Comparison of ENCODE assay signal across 17 mouse cellular contexts in genomic region chr11:103765556-103766011, GRCm38 (mm10). TPM values are rescaled to one million over a fixed set of nuclear protein-coding genes. Genes with fewer than 3 reads are reported as not detected.
DNase-seq lines count a peak whose midpoint lies in the region; ATAC-seq and TF ChIP-seq lines count a peak whose summit lies in the region.
"Had no signal": no experiment of that assay in that cellular context is flagged by ENCODE, and none has a peak within 500 bp of the region (broad histone marks: within the 10 kb centered on the region; RNA-seq: fewer than 3 reads in every experiment).

No protein-coding gene starts in this region.

- no peak overlapping the region for H3K9ac ChIP-seq in forebrain, postnatal 0 days
- H3K9ac ChIP-seq in midbrain, embryonic 12.5 days (replicated peaks) = 0 out of 2 replicates have a peak overlapping the region, but pooled peaks have one; percentile 6
- H3K9ac ChIP-seq: heart, embryonic 15.5 days; limb, embryonic 15.5 days; lung, embryonic 15.5 days; stomach, embryonic 15.5 days had no signal

- no peak overlapping the region for H3K4me2 ChIP-seq in forebrain, postnatal 0 days (ENCODE audit: low read depth)
- H3K4me2 ChIP-seq in midbrain, embryonic 12.5 days (replicated peaks) = peak overlapping the region; percentile 22; the same call in 1 of the 2 replicates
- H3K4me2 ChIP-seq: heart, embryonic 15.5 days; limb, embryonic 15.5 days; lung, embryonic 15.5 days; stomach, embryonic 15.5 days had no signal

- no peak for TF ChIP-seq CTCF in forebrain, postnatal 0 days (IDR thresholded peaks at IDR 0.05; ENCODE audit: low read depth)
- no peak for TF ChIP-seq CTCF in lung, adult 2 months (IDR thresholded peaks at IDR 0.05; ENCODE audit: insufficient read depth, low read length)

- no peaks in the 10 kb centered on the region for H3K4me1 ChIP-seq in forebrain, postnatal 0 days (ENCODE audit: insufficient read depth)
- H3K4me1 ChIP-seq in midbrain, embryonic 12.5 days = peaks cover 25% of the 10 kb centered on the region
- no peaks in the 10 kb centered on the region for H3K4me1 ChIP-seq in lung, adult 2 months (ENCODE audit: control insufficient read depth, insufficient read depth, low read length)
- H3K4me1 ChIP-seq: heart, embryonic 15.5 days; limb, embryonic 15.5 days; lung, embryonic 15.5 days; stomach, embryonic 15.5 days had no signal

- no peaks in the 10 kb centered on the region for H3K9me3 ChIP-seq in forebrain, postnatal 0 days (ENCODE audit: low read length)
- H3K9me3 ChIP-seq in midbrain, embryonic 12.5 days = no peaks in the 10 kb centered on the region
- H3K9me3 ChIP-seq: heart, embryonic 15.5 days; limb, embryonic 15.5 days; lung, embryonic 15.5 days; stomach, embryonic 15.5 days had no signal

- H3K36me3 ChIP-seq in forebrain, postnatal 0 days (ENCODE audit: insufficient read depth) = no peaks in the 10 kb centered on the region
- H3K36me3 ChIP-seq in midbrain, embryonic 12.5 days = no peaks in the 10 kb centered on the region
- H3K36me3 ChIP-seq: heart, embryonic 15.5 days; limb, embryonic 15.5 days; lung, embryonic 15.5 days; stomach, embryonic 15.5 days had no signal

- no peak overlapping the region for H3K27ac ChIP-seq in forebrain, postnatal 0 days (ENCODE audit: low read depth, low read length)
- peak overlapping the region; percentile 70 for H3K27ac ChIP-seq in midbrain, embryonic 12.5 days (replicated peaks)
- H3K27ac ChIP-seq: heart, embryonic 15.5 days; limb, embryonic 15.5 days; lung, embryonic 15.5 days; stomach, embryonic 15.5 days had no signal

- WGBS in forebrain, postnatal 0 days = 1% methylated on average over 6 of the region's 6 CpGs
- 4% methylated on average over 6 of the region's 6 CpGs for WGBS in midbrain, embryonic 12.5 days
- 35% methylated on average over 6 of the region's 6 CpGs for WGBS in lung, adult 2 months

- peak; percentile 61 for DNase-seq in embryo, embryonic 9.5 days (ENCODE audit: extremely low spot score)
- DNase-seq in forebrain, postnatal 0 days = peak; percentile 31
- peak; percentile 36 for DNase-seq in retina, embryonic 14.5 days (ENCODE audit: low spot score)
- no peak for DNase-seq in MN1 (ENCODE audit: low spot score)
- DNase-seq in lung, adult 2 months = no peak
- no peak for DNase-seq in heart, adult 9 months (ENCODE audit: low spot score in 2 of 2)
- DNase-seq: adrenal gland, adult 8-10 months; kidney, postnatal 25 days; layer of hippocampus, postnatal 36 days; thymus, postnatal 4 days had no signal

- H3K4me3 ChIP-seq in forebrain, postnatal 0 days (ENCODE audit: low read depth, low read length) = no peak overlapping the region
- H3K4me3 ChIP-seq in midbrain, embryonic 12.5 days = no peak overlapping the region
- H3K4me3 ChIP-seq in lung, adult 2 months (replicated peaks; ENCODE audit: extremely low read depth, low read depth, low read length) = no peak overlapping the region
- H3K4me3 ChIP-seq: heart, embryonic 15.5 days; limb, embryonic 15.5 days; lung, embryonic 15.5 days; megakaryocyte, embryonic 14.5 days; stomach, embryonic 15.5 days had no signal

- no peak for TF ChIP-seq POLR2A in lung, adult 2 months (IDR thresholded peaks at IDR 0.05; ENCODE audit: borderline replicate concordance, extremely low read depth, low read depth, low read length)

- H3K27me3 ChIP-seq in forebrain, postnatal 0 days (ENCODE audit: insufficient read depth, low read length) = peaks cover 19% of the 10 kb centered on the region
- peaks cover 59% of the 10 kb centered on the region for H3K27me3 ChIP-seq in midbrain, embryonic 12.5 days

- peak; percentile 43 for ATAC-seq in forebrain, postnatal 0 days
- ATAC-seq in midbrain, embryonic 12.5 days (ENCODE audit: low FRiP score, low read depth) = peak; percentile 77
- ATAC-seq: inflammation-experienced regulatory T-cells, adult 6 months had no signal

RNA-seq across cellular contexts. Expression of gene Wnt3, which starts 8.4 kb away (rescaled TPM):
- total RNA-seq in forebrain, postnatal 0 days (2014; rRNA removed) = 4.4 and 6.1 TPM in 2 replicates
- 4.1 and 8.1 TPM in 2 replicates for polyA plus RNA-seq in forebrain, postnatal 0 days (2015; fragmentation: Nextera tagmentation; extraction: Ambion mirVana)
- 16.4 and 21.3 TPM in 2 replicates for polyA plus RNA-seq in midbrain, embryonic 12.5 days (2016; fragmentation: Nextera tagmentation; extraction: Ambion mirVana)
- 0.07 and 0.12 TPM in 2 replicates for polyA plus RNA-seq in lung, adult 2 months (2012; rRNA removed)

RNA-seq across cellular contexts. Expression of gene Wnt9b, which starts 16.0 kb away (rescaled TPM):
- total RNA-seq in forebrain, postnatal 0 days (2014; rRNA removed) = 0.62 TPM in 2 replicates
- 0.40 and 0.97 TPM in 2 replicates for polyA plus RNA-seq in forebrain, postnatal 0 days (2015; fragmentation: Nextera tagmentation; extraction: Ambion mirVana)
- 0.72 and 0.84 TPM in 2 replicates for polyA plus RNA-seq in midbrain, embryonic 12.5 days (2016; fragmentation: Nextera tagmentation; extraction: Ambion mirVana)
- 0.02 and 0.12 TPM in 2 replicates for polyA plus RNA-seq in lung, adult 2 months (2012; rRNA removed)
- polyA plus RNA-seq: inflammation-experienced regulatory T-cells, adult 6 months; stomach, embryonic 15.5 days had no signal

Comparison
In these comparisons a context has a peak if more than half of its experiments do, and no peak if none do; other contexts are left out.
1. DNase-seq: peak in embryo, embryonic 9.5 days (single experiment), forebrain, postnatal 0 days (single experiment) and retina, embryonic 14.5 days (single experiment); none in MN1 (single experiment), lung, adult 2 months (single experiment) and heart, adult 9 months (0 of 2).